Mouse (Mus musculus) hematopoietic stem cell, adult 5-6 weeks (primary cell): ENCODE measurements around the gene Gm2381. TPM values are rescaled to one million over a fixed set of nuclear protein-coding genes. Genes with fewer than 3 reads are reported as not detected.
"Not testable (repeated sequence)": the region's sequence is repeated elsewhere in the genome, so short reads cannot be mapped to it uniquely, and the experiment has no call there.

ENCODE experiments used
- ATAC-seq, 2 experiments: fragments of 125-278 bp in 1 of 2; replicated peaks in 1 of 2; 2 replicates each; pipeline ENCODE4 v1.8.0; 2016 to 2017; ENCODE audit warnings: inconsistent platforms in 2 of 2, mild to moderate bottlenecking in 2 of 2, moderate number of reproducible peaks in 2 of 2, low read depth in 1 of 2, moderate TSS enrichment in 1 of 2; ENCODE audit not compliant: low FRiP score in 2 of 2, poor library complexity in 2 of 2, severe bottlenecking in 2 of 2, insufficient read depth in 1 of 2, low TSS enrichment in 1 of 2
- total RNA-seq: library from RNA; stranded (forward); fragments of 172-1452, 232-1000 nt; gene quantifications from 2 replicates; pipeline ENCODE4 v1.2.3, GENCODE M21; 2017

Gene Gm2381
- total RNA-seq = not detected in 2 replicates

- ATAC-seq = not testable (repeated sequence)
Measured at GRCm38 (mm10) chr7:42866801-42867458, at the start of gene Gm2381. Gm2381 (minus strand) TSS chr7:42867234.

- ATAC-seq = not testable (repeated sequence)
Measured at GRCm38 (mm10) chr7:42898067-42898466, 31.0 kb upstream of the Gm2381 start.

- ATAC-seq = no peak
Measured at GRCm38 (mm10) chr7:42878090-42878489, 11.1 kb upstream of the Gm2381 start.

DNA sequence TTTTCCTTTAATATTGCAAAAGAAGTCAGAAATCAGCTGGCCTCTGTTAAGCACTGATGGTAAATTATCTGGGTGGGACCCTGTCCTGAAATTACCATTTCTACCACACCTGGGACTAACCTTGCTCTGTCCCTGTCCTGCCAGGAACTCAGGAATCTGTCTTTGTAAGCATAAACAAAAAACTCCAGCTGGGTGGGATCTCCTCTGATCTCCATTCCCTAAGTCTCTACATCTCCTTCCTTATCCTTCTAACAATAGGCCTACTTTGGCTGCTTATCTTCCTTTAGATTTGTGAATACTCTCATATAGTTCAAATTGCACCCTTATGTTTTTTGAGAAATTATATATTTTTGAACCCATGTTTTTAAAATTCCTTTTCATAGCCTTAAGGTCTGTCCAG is 28.7 kb downstream of the Gm2381 start:
- not testable (repeated sequence) for ATAC-seq

DNA sequence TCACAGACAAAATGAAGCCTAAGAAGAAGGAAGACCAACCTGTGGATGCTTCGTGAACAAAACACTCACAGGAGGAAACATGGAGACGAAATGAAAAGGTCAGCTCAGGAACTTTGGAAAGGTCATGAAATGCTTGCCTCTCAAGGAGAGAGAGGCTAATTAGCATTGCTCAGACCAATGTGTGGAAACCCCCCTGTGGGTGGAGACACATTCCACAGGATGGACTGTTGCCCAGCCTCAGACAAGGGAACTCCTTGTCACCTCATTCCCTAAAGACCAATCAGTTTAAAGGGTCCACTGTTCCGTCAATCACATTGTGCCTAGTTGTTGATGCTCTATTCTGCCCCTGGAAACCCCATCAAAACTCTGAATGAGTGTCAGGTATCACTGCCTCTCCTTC is 34.8 kb downstream of the Gm2381 start:
- ATAC-seq = no peak

DNA sequence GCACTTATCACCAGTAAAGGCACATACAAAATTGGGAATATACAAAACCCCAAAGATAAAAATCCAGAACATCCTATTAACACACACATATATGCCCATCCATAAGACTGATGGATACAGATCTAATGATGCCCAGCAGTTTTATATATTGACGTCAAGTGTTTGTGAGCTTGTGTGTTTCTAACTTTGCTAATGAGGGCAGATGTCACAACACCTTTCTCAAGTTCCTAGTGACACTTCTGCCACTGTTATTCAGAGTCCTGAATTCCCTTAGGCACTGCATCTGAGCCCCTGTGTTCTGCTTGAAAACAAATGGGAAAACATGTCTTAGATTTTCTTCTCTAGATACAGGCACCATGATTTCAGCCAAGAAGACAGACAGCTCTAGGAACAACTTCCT is 73.6 kb downstream of the Gm2381 start, which contains the start of gene Vmn2r62:
Gene Vmn2r62, minus strand, starts transcription at position 101 of the 400 bp plus-strand sequence.
- not testable (repeated sequence) for ATAC-seq

Other genes starting within 250 kb of the Gm2381 start
- 11.6 and 13.9 TPM in 2 replicates for gene Zfp976, start 224.6 kb downstream of the Gm2381 start, total RNA-seq
- 11.4 and 14.6 TPM in 2 replicates for gene Zfp975, start 174.5 kb downstream of the Gm2381 start, total RNA-seq
- not detected in 2 replicates for gene Gm17067, start 140.2 kb downstream of the Gm2381 start, total RNA-seq
- gene Vmn2r62, start 73.7 kb downstream of the Gm2381 start, total RNA-seq = not detected in 2 replicates
- not detected in 2 replicates for gene Vmn2r63, start 66.6 kb upstream of the Gm2381 start, total RNA-seq
- not detected in 2 replicates for gene Gm9268, start 151.5 kb upstream of the Gm2381 start, total RNA-seq
- not detected in 2 replicates for gene Zfp936, start 247.0 kb upstream of the Gm2381 start, total RNA-seq